Mouse (Mus musculus) lung, adult 2 months (tissue): Measurements from ENCODE around the gene Ankrd55.

Experiments
- CTCF ChIP-seq: fragments of 200-500 bp; IDR thresholded peaks from 2 replicates; pipeline ENCODE4 v1.5.1; 2011; ENCODE audit warnings: mild to moderate bottlenecking, low read length, control low read depth; ENCODE audit not compliant: insufficient read depth
- POLR2A ChIP-seq: fragments of 200-500 bp; IDR thresholded peaks from 2 replicates; pipeline ENCODE4 v1.6.1; 2011; ENCODE audit warnings: low read depth, mild to moderate bottlenecking, control low read depth, low read length, borderline replicate concordance; ENCODE audit errors: extremely low read depth

DNA sequence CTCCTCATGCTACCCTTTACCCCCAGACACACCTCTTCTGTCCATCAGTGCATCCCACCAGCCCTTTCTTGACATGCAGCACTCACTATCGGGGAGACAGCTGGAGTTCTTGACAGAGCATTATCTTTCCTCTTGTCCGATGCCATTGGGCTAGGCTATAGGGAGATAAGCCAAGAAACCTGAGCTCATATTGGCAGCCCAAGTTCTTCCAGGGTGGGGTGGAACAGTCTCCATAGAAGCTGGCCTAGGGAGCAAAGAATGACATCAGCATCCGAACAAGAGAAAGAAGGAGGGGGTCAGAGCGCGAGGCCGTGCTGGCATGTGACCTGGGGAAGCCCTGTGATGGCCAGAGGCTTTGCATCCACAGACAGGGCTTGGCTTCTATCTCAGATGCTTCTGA, 9.5 kb downstream of the Ankrd55 start:
- TF ChIP-seq CTCF: no peak
- TF ChIP-seq POLR2A: no peak
